Mouse (Mus musculus): Measurements from ENCODE around the gene Ubtd1.

GRCm38 (mm10) chr19:41999688-42000283, 18.2 kb downstream of the Ubtd1 start:
- TF ChIP-seq CTCF (IDR thresholded peaks at IDR 0.05 in 2 of 3, conservative IDR thresholded peaks at IDR 0.05 in 1 of 3; ENCODE audit: control insufficient read depth in 1 of 3, insufficient read depth in 1 of 3, low read depth in 2 of 3, low read length in 3 of 3, poor library complexity in 1 of 3, severe bottlenecking in 1 of 3) (no peak), EP300 (IDR thresholded peaks at IDR 0.05; ENCODE audit: low read depth in 1 of 2, low read length in 2 of 2) (no peak), POLR2AphosphoS5 (IDR thresholded peaks at IDR 0.05; ENCODE audit: borderline replicate concordance, low read depth, low read length) (no peak), POLR2AphosphoS2 (IDR thresholded peaks at IDR 0.05; ENCODE audit: low read length) (no peak), POLR2A (IDR thresholded peaks at IDR 0.05; ENCODE audit: control insufficient read depth in 1 of 2, insufficient read depth in 1 of 2, low read depth in 1 of 2, low read length in 2 of 2, poor library complexity in 1 of 2) (no peak), USF1 (IDR thresholded peaks at IDR 0.05; ENCODE audit: low read depth, low read length) (no peak), E2F4 (IDR thresholded peaks at IDR 0.05; ENCODE audit: borderline replicate concordance, low read depth, low read length) (no peak), BHLHE40 (IDR thresholded peaks at IDR 0.05; ENCODE audit: borderline replicate concordance, low read depth, low read length) (no peak)
